Mouse (Mus musculus) brown adipose tissue, adult 24 weeks (tissue): ENCODE data around the gene 1600014C10Rik. TPM values are rescaled to one million over a fixed set of nuclear protein-coding genes. Genes with fewer than 3 reads are reported as not detected.

Source experiments
- polyA plus RNA-seq: library from polyadenylated mRNA; stranded (reverse); fragments of >200 nt; gene quantifications from 2 replicates; pipeline ENCODE4 v1.2.4, GENCODE M21; 2012; ENCODE audit not compliant: missing spikeins, insufficient read depth, insufficient read length

The 1600014C10Rik gene
- polyA plus RNA-seq, 1 experiment = 63.9 TPM

Other genes starting within 250 kb of the 1600014C10Rik start
- 21.0 and 21.2 TPM in 2 replicates for gene Uri1, start 159.7 kb upstream of the 1600014C10Rik start, polyA plus RNA-seq
- gene Ccne1, start 75.7 kb upstream of the 1600014C10Rik start, polyA plus RNA-seq = 1.3 and 3.4 TPM in 2 replicates
- 1.1 and 3.3 TPM in 2 replicates for gene Plekhf1, start 44.8 kb downstream of the 1600014C10Rik start, polyA plus RNA-seq
- 17.2 and 20.0 TPM in 2 replicates for gene Pop4, start 88.2 kb downstream of the 1600014C10Rik start, polyA plus RNA-seq